Mouse (Mus musculus) lung, embryonic 15.5 days (tissue): ENCODE data around the gene Tmem150c. TPM values are rescaled to one million over a fixed set of nuclear protein-coding genes. Genes with fewer than 3 reads are reported as not detected.
A peak's percentile ranks its signal among the peaks of the same experiment; 100 is the strongest.

Source experiments
- ATAC-seq: fragments of 200-750 bp; cut with Nextera tagmentation; 2 replicates; pipeline ENCODE4 v1.8.0; 2017; ENCODE audit warnings: moderate number of reproducible peaks, borderline replicate concordance; ENCODE audit not compliant: low FRiP score, low TSS enrichment; ENCODE audit errors: extremely low read depth
- H3K27ac ChIP-seq: fragments of 300-500 bp; sonication (generic); 2 replicates; pipeline ENCODE4 v1.5.1; 2015; ENCODE audit warnings: moderate library complexity, mild to moderate bottlenecking, inconsistent platforms
- H3K27me3 ChIP-seq: fragments of 300-500 bp; sonication (generic); 2 replicates; pipeline ENCODE4 v1.6.1; 2015; ENCODE audit warnings: inconsistent platforms
- H3K36me3 ChIP-seq: fragments of 300-500 bp; sonication (generic); 2 replicates; pipeline ENCODE4 v1.6.1; 2015; ENCODE audit warnings: inconsistent platforms
- H3K4me1 ChIP-seq: fragments of 300-500 bp; sonication (generic); 2 replicates; pipeline ENCODE4 v1.6.1; 2015; ENCODE audit warnings: inconsistent platforms
- H3K4me2 ChIP-seq: fragments of 300-500 bp; sonication (generic); 2 replicates; pipeline ENCODE4 v1.6.1; 2015; ENCODE audit warnings: inconsistent platforms, mild to moderate bottlenecking, moderate library complexity
- H3K4me3 ChIP-seq: fragments of 300-500 bp; sonication (generic); 2 replicates; pipeline ENCODE4 v1.5.1; 2015; ENCODE audit warnings: mild to moderate bottlenecking, inconsistent platforms
- H3K9ac ChIP-seq: fragments of 300-500 bp; sonication (generic); 2 replicates; pipeline ENCODE4 v1.6.1; 2015; ENCODE audit warnings: inconsistent platforms
- H3K9me3 ChIP-seq: fragments of 300-500 bp; sonication (generic); 2 replicates; pipeline ENCODE4 v1.6.1; 2016; ENCODE audit warnings: inconsistent platforms
- WGBS: fragments of 180-500 bp; shearing (Covaris S2); methylation state at CpG from one replicate; pipeline ENCODE4 v1.1.7; 2015; 5-methylcytosine and 5-hydroxymethylcytosine counted together
- polyA plus RNA-seq: library from polyadenylated mRNA; unstranded; fragments of >200 nt; fragmentation: Nextera tagmentation; extraction: Ambion mirVana; gene quantifications from 2 replicates; pipeline ENCODE4 v1.2.1, GENCODE M21; 2015

Tmem150c gene
- polyA plus RNA-seq, 1 experiment from 2014 or later: 7.9 TPM

DNA sequence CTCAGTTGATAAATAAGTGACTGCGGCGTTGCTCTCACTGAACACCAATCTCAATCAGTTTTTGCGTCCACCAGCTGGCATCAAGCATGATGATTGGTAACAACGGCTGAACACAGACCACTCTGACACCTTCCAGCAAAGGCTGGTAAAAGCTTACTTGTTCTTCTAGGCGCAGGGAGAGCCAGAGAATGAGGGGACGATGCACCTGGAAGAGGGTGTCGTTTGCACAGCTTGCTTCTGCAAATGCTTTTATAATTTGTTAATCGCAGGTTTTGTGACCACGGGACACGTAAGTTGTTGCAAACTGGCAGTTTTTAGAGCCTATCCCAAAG lies 68.4 kb downstream of the Tmem150c start:
- H3K9me3 ChIP-seq: no peaks in the 10 kb centered on the region
- H3K27me3 ChIP-seq: no peaks in the 10 kb centered on the region
- no peak for ATAC-seq
- H3K9ac ChIP-seq: no peak overlapping the region
- H3K36me3 ChIP-seq: no peaks in the 10 kb centered on the region
- H3K4me3 ChIP-seq: no peak overlapping the region
- H3K27ac ChIP-seq: no peak overlapping the region
- WGBS: 34% methylated on average over 10 of the region's 10 CpGs
- H3K4me2 ChIP-seq: peak overlapping the region; percentile 12; the same call in 1 of the 2 replicates
- peaks cover 11% of the 10 kb centered on the region for H3K4me1 ChIP-seq

- peak overlapping the region; percentile 4; the same call in 1 of the 2 replicates for H3K4me2 ChIP-seq
- no peak overlapping the region for H3K27ac ChIP-seq
- no peaks in the 10 kb centered on the region for H3K9me3 ChIP-seq
- no peak overlapping the region for H3K9ac ChIP-seq
- WGBS: 29% methylated on average over 12 of the region's 12 CpGs
- peaks cover 13% of the 10 kb centered on the region for H3K4me1 ChIP-seq
- no peaks in the 10 kb centered on the region for H3K27me3 ChIP-seq
- H3K4me3 ChIP-seq: no peak overlapping the region
- no peaks in the 10 kb centered on the region for H3K36me3 ChIP-seq
- ATAC-seq: peak; percentile 24; the same call in 1 of the 2 replicates
Measured at GRCm38 (mm10) chr5:100090515-100091262, 68.9 kb downstream of the Tmem150c start.

GRCm38 (mm10) chr5:100085097-100085496 lies 74.5 kb downstream of the Tmem150c start:
- no peak overlapping the region for H3K4me3 ChIP-seq
- H3K9ac ChIP-seq: no peak overlapping the region
- 35% methylated on average over 8 of the region's 8 CpGs for WGBS
- H3K4me2 ChIP-seq: no peak overlapping the region
- no peaks in the 10 kb centered on the region for H3K36me3 ChIP-seq
- 0 out of 2 replicates have a peak, but pooled peaks have one; percentile 23 for ATAC-seq
- H3K4me1 ChIP-seq: peaks cover 16% of the 10 kb centered on the region
- H3K9me3 ChIP-seq: no peaks in the 10 kb centered on the region
- H3K27me3 ChIP-seq: no peaks in the 10 kb centered on the region
- H3K27ac ChIP-seq: no peak overlapping the region

DNA sequence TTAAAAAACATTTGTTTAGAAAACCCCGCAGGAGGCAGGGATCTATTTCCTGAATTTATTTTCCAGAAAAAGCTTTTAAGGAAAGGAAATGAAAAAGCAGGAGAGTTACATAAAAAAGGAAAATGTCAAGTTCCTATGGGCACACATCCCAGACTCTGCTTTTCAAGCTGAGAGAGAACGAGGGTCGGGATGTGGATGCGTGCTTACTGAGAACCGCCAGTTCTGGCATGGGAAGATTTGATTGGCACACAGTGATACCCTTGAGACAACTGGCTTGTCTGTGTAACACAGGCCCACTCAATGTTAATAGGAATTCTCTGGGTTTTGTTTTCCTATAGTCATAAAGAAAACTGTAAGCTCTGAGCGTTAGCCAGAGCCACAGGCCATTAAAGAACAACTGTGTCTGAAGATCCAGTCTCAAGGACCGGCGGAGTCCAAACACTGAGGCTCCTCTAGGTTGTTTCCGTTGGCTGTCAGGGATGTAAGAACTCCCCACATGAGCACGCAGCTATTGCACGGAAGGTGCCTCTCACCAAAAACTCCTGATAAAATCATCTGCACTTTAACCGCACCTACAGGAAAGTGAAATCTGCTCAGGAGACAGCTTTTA lies 75.5 kb downstream of the Tmem150c start:
- no peak for ATAC-seq
- no peaks in the 10 kb centered on the region for H3K27me3 ChIP-seq
- WGBS: 51% methylated on average over 12 of the region's 12 CpGs

GRCm38 (mm10) chr5:100082006-100082405 lies 77.6 kb downstream of the Tmem150c start:
- no peaks in the 10 kb centered on the region for H3K36me3 ChIP-seq
- H3K27ac ChIP-seq: no peak overlapping the region
- H3K27me3 ChIP-seq: no peaks in the 10 kb centered on the region
- H3K4me1 ChIP-seq: peaks cover 24% of the 10 kb centered on the region
- no peak for ATAC-seq
- H3K4me3 ChIP-seq: no peak overlapping the region
- WGBS: 78% methylated on average over 4 of the region's 4 CpGs
- no peak overlapping the region for H3K9ac ChIP-seq
- no peaks in the 10 kb centered on the region for H3K9me3 ChIP-seq
- no peak overlapping the region for H3K4me2 ChIP-seq

More for the DNA sequence above, 75.5 kb downstream of the Tmem150c start:
- peak overlapping the region; percentile 51 for H3K27ac ChIP-seq
- no peak overlapping the region for H3K9ac ChIP-seq
- no peaks in the 10 kb centered on the region for H3K36me3 ChIP-seq
- no peak overlapping the region for H3K4me3 ChIP-seq
- H3K4me2 ChIP-seq: no peak overlapping the region
- H3K4me1 ChIP-seq: peaks cover 19% of the 10 kb centered on the region
- H3K9me3 ChIP-seq: no peaks in the 10 kb centered on the region

DNA sequence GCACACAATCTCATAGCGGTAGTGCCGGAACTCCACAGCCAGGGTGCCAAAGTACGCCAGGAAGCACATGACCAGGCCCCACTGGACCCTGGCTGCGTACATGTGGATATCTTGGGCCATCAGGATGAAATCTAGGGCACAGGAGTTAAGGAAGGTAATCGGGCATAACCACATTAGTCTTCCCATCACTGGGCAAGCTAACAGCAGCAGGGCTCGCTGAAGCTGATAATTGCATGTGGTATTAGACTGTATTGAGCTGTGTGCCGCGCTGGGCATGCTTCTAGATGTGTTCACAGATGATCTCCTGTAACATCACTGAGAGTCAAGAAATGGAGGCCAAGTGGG lies 79.7 kb downstream of the Tmem150c start:
- H3K4me1 ChIP-seq: peaks cover 15% of the 10 kb centered on the region
- H3K27ac ChIP-seq: no peak overlapping the region
- no peaks in the 10 kb centered on the region for H3K27me3 ChIP-seq
- WGBS: 76% methylated on average over 8 of the region's 8 CpGs
- no peaks in the 10 kb centered on the region for H3K36me3 ChIP-seq
- H3K4me2 ChIP-seq: peak overlapping the region; percentile 60
- no peak for ATAC-seq
- H3K9me3 ChIP-seq: no peaks in the 10 kb centered on the region
- H3K9ac ChIP-seq: no peak overlapping the region
- H3K4me3 ChIP-seq: no peak overlapping the region

DNA sequence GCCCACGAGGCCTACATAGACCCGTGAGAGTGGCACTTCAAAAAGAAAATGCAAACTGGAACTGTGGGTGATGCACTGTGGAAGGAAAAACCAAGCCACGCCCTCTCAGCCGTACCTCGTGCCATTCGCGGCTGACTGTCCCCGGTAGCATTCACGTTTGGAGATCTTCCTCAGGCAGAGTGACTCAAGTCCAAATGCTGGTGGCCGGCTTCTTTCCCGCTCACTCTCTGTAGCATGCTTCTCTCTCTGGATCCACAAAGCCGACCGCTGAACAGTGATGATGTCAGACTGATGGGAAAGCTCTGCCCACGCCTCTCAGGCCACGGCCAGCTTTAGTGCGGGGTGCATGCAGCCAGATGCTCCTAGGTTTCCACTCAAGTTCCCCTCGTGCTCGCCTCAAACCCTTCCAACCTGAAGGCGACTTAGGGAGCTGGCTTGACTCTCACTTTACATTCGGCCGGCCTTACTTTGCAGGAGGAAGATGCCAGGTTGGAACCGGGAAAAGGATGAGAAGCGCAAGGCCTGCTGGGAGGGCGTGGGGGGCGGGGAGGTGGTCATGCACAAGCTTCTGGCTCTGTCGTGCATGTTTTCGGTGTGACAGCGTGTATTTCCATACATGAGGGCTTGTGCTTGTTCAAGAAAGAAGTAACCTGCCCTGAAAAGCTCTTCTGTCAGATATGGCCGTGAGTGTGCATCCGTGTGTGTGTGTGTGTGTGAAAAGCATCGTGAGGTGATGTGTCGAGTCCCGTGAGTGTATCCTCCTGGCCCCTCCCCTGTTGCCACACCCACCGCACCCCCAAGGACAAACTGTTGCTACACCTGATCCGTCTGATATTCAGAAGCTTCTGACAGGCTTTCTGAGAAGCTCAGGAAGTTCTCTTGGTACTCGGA lies 80.3 kb downstream of the Tmem150c start:
- H3K9ac ChIP-seq: peak overlapping the region; percentile 23; the same call in 1 of the 2 replicates
- H3K27ac ChIP-seq: no peak overlapping the region
- H3K27me3 ChIP-seq: no peaks in the 10 kb centered on the region
- WGBS: 27% methylated on average over 36 of the region's 36 CpGs
- peak; percentile 47; the same call in 1 of the 2 replicates for ATAC-seq
- H3K9me3 ChIP-seq: no peaks in the 10 kb centered on the region
- no peaks in the 10 kb centered on the region for H3K36me3 ChIP-seq
- peak overlapping the region; percentile 60 for H3K4me2 ChIP-seq
- H3K4me3 ChIP-seq: peak overlapping the region; percentile 29
- peaks cover 13% of the 10 kb centered on the region for H3K4me1 ChIP-seq

DNA sequence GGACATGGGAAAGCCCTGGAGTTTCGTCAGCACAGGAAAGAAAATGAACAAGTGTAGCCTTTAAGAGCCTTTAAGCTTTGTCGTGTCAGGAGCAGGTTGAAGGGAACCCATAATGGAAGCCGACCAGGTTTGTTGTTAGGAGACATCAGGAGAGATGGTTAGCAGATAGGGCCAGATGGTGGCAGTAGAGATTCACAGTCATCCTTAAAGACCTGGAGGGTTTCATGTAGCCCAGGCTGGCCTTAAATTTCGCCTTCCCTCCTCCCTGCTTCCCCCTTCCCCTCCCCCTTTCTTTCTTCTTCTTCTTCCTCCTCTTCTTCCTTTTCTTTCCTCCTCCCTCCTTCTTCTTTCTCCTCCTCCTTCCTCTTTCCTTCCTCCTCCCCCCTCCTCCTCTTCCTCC lies 85.0 kb downstream of the Tmem150c start:
- ATAC-seq: no peak
- no peak overlapping the region for H3K4me3 ChIP-seq
- WGBS: 46% methylated on average over 4 of the region's 4 CpGs

GRCm38 (mm10) chr5:100072557-100072956 lies 87.1 kb downstream of the Tmem150c start:
- H3K4me1 ChIP-seq: no peaks in the 10 kb centered on the region
- ATAC-seq: no peak
- no peaks in the 10 kb centered on the region for H3K27me3 ChIP-seq
- no peak overlapping the region for H3K4me3 ChIP-seq
- H3K27ac ChIP-seq: no peak overlapping the region
- no peak overlapping the region for H3K4me2 ChIP-seq
- no peaks in the 10 kb centered on the region for H3K9me3 ChIP-seq
- no peak overlapping the region for H3K9ac ChIP-seq
- peaks cover 13% of the 10 kb centered on the region for H3K36me3 ChIP-seq
- WGBS: 64% methylated on average over 9 of the region's 9 CpGs

More for the DNA sequence above, 85.0 kb downstream of the Tmem150c start:
- no peak overlapping the region for H3K9ac ChIP-seq
- no peak overlapping the region for H3K27ac ChIP-seq
- 0 out of 2 replicates have a peak, but pooled peaks cover 6% of the 10 kb centered on the region for H3K36me3 ChIP-seq
- peaks cover 8% of the 10 kb centered on the region; the same call in 1 of the 2 replicates for H3K4me1 ChIP-seq
- H3K27me3 ChIP-seq: no peaks in the 10 kb centered on the region
- H3K4me2 ChIP-seq: no peak overlapping the region
- no peaks in the 10 kb centered on the region for H3K9me3 ChIP-seq

DNA sequence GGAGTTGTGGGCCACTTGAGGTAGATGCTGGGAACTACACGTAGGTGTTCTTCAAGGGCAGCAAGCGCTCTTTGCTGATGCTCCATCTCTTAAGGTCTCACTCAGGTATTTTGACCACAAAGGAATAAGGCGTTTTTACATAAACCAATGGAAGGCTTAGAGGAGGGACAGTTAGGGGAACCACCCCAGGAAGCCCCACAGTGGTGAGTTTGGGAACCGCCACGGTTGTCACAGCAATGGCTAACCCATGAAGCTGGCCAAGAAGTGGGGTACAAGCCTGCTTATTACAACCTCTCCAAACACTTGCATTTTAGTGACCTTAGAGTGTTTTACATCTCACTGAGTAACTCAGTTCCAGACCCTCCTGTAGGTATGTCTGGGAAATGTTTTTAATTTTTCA lies 88.1 kb downstream of the Tmem150c start:
- Histone ChIP-seq H3K27ac (no peak overlapping the region), H3K36me3 (peaks cover 18% of the 10 kb centered on the region), H3K27me3 (no peaks in the 10 kb centered on the region), H3K4me3 (no peak overlapping the region), H3K9me3 (no peaks in the 10 kb centered on the region), H3K4me2 (no peak overlapping the region), H3K9ac (no peak overlapping the region), H3K4me1 (no peaks in the 10 kb centered on the region)
- WGBS: 90% methylated on average over 5 of the region's 5 CpGs
- ATAC-seq: no peak

DNA sequence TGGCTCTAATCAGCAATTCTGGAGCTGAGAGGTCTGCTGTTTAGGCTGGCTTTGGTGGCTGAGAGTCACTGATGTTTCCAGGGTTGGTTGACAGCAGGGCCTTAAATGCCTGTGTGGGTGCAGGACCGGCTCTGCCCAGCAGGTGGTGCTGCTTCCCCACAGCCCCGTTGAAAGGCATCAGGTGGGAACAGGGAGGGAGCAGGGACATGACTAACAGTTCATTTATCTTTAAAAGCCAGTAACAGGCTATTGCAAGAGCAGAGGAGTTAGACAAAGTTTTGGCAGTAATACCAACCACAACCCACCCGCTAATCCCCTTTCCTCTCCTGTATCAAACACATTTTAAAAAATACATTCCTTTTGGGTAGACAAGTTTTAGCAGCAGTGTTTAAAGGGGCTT lies 89.4 kb downstream of the Tmem150c start:
- no peaks in the 10 kb centered on the region for H3K4me1 ChIP-seq
- H3K27me3 ChIP-seq: no peaks in the 10 kb centered on the region
- ATAC-seq: peak; percentile 69; the same call in 1 of the 2 replicates
- no peaks in the 10 kb centered on the region for H3K9me3 ChIP-seq
- 17% methylated on average over 3 of the region's 3 CpGs for WGBS
- H3K9ac ChIP-seq: no peak overlapping the region
- no peak overlapping the region for H3K4me2 ChIP-seq
- no peak overlapping the region for H3K4me3 ChIP-seq
- peaks cover 22% of the 10 kb centered on the region for H3K36me3 ChIP-seq
- H3K27ac ChIP-seq: no peak overlapping the region
